Mouse (Mus musculus): ENCODE measurements around the gene Col17a1.

DNA sequence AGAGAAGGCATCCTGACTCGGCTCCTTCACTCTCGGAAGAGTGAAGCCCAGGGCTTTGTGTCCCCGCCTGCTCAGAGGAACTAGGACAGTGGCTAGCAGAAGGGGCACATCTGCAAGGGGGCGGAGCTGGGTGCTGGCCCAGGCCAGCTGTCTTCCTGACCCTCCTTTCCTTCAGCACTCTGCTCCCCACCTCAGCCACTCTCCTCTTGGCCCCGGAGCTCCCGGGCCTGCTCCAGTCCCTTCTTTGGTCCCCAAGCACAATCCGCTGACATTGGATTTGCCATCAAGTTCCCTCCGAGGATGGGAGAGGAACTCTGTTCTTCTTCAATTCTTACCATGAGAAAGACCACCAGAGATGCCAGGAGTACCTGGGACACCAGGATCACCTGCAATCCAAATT, 39.6 kb downstream of the Col17a1 start:
- TF ChIP-seq POLR2A (IDR thresholded peaks at IDR 0.05; ENCODE audit: low read depth, low read length) (no peak), CTCF (conservative IDR thresholded peaks at IDR 0.05; ENCODE audit: insufficient read depth, insufficient read length, low read depth, low read length) (no peak)
